Mouse (Mus musculus) layer of hippocampus, postnatal 25 days (tissue): Measurements from ENCODE around the gene Ier3. TPM values are rescaled to one million over a fixed set of nuclear protein-coding genes. Genes with fewer than 3 reads are reported as not detected.

Experiments
- DNase-seq, 2 experiments: peaks; one replicate each; pipeline ENCODE4 v3.0.0; 2022; ENCODE audit warnings: mixed read lengths in 2 of 2, low spot score in 1 of 2; ENCODE audit errors: extremely low spot score in 1 of 2
- total RNA-seq, 2 experiments: library from RNA; stranded (reverse); gene quantifications; 2 replicates each; pipeline ENCODE4 v1.2.3; 2021

Gene Ier3
- total RNA-seq, 2 experiments from 2014 or later, result 3.2 to 5.1 TPM

GRCm38 (mm10) chr17:35809395-35809794 lies 12.1 kb upstream of the Ier3 start:
- DNase-seq, result no peak

- DNase-seq, result no peak
Observed at GRCm38 (mm10) chr17:35810900-35811648, 10.4 kb upstream of the Ier3 start.

DNA sequence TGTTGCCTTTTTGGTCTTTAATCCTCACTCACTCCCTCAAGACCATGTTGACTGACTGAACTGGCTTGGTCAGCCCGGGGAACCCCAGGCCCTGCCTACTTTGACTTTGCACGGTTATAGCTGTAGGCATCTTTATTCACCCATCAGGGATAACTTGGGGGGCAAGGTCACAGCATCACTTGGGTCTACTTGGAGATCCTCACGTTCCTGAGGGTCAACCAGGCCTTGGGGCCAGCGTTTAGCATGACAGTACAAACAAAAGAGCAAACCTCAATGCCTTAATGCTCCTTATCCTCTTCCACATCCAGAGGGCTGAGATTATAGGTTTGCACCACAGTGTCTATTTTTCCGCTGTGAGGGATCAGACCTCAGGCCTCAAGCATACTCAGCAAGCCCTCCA lies 9.2 kb upstream of the Ier3 start:
- no peak for DNase-seq

GRCm38 (mm10) chr17:35812736-35813135 lies 8.7 kb upstream of the Ier3 start:
- DNase-seq, result no peak

GRCm38 (mm10) chr17:35813245-35813647 lies 8.2 kb upstream of the Ier3 start:
- peak in 1 of 2 experiments; percentile 38 for DNase-seq

GRCm38 (mm10) chr17:35813653-35814052 lies 7.8 kb upstream of the Ier3 start:
- DNase-seq, result no peak

DNA sequence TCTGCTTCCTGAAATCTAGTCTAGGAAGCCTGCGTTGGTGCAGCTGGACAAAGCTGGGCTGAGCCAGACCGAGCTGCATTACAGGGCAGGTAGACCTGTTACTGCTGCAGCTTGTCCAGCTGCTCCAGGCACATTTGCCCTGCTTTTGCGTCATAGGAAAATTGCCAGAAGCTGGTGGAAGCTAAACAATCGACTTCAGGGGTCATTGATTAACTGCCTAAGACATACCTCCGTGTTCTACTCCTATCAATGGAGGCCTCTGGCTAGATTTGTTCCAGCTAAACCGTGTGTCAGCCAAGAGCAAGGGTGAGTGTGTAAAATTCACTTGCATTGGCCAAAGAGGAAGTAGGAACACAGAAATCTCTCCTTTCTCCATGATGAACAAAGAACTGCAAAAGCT lies 6.8 kb upstream of the Ier3 start:
- DNase-seq, result no peak

DNA sequence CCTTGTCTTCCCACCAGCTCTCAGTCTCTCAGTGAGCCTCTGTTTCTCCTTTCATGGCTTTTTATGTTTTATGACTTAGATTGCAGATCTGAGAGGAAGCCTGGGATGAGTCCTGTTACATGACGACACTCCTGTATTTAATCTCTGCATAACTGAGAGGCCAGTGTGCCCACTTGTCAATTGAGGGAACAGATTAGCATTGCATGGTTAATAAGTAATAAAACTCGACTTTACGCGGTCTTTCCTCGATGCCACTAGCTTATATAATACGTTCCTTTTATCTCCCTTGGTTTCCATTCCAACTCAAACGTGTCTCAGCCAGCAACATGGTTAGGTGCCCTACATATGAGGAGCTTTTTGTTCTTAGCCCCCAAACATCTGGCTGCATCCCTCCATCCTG lies 5.6 kb upstream of the Ier3 start:
- DNase-seq, result no peak

- no peak for DNase-seq
Observed at GRCm38 (mm10) chr17:35816686-35817085, 4.8 kb upstream of the Ier3 start.

DNA sequence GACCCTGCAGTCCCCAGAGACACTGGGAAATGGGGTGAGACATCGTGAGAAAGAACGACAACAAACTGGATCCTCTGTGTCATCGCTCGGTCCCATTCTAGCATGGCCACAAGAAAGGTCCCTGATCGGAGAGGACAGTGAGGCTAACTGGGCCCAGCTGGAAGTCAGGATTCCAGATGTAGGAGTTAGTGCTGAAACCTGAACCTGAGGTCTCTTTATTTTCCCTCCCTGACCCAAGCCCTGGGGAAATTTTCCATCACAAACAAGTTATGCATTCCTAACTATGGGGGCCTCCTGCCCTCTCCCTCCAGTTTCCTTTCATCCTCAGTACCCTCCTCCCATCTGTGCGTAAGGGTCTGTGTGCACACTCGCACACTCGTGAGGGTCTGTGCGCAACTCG lies 4.3 kb upstream of the Ier3 start:
- no peak for DNase-seq

DNA sequence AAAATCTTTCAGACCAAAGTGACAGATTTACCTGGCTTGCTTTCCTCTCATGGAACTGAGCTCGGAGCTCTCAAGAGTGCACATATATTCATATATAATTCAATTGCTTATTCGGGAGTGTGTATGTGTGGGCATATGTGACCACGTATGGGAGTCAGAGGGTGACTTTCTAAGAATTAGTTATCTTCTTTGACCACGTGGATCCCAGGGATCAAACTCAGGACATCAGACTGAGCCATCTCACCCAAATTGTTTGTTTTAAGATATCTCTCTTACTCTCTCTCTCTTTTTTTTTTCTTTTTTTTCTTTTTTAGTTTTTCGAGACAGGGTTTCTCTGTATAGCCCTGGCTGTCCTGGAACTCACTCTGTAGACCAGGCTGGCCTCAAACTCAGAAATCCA lies 1.4 kb upstream of the Ier3 start:
- no peak for DNase-seq

- DNase-seq, result no peak
Observed at GRCm38 (mm10) chr17:35822564-35822963, 1.1 kb downstream of the Ier3 start.

DNA sequence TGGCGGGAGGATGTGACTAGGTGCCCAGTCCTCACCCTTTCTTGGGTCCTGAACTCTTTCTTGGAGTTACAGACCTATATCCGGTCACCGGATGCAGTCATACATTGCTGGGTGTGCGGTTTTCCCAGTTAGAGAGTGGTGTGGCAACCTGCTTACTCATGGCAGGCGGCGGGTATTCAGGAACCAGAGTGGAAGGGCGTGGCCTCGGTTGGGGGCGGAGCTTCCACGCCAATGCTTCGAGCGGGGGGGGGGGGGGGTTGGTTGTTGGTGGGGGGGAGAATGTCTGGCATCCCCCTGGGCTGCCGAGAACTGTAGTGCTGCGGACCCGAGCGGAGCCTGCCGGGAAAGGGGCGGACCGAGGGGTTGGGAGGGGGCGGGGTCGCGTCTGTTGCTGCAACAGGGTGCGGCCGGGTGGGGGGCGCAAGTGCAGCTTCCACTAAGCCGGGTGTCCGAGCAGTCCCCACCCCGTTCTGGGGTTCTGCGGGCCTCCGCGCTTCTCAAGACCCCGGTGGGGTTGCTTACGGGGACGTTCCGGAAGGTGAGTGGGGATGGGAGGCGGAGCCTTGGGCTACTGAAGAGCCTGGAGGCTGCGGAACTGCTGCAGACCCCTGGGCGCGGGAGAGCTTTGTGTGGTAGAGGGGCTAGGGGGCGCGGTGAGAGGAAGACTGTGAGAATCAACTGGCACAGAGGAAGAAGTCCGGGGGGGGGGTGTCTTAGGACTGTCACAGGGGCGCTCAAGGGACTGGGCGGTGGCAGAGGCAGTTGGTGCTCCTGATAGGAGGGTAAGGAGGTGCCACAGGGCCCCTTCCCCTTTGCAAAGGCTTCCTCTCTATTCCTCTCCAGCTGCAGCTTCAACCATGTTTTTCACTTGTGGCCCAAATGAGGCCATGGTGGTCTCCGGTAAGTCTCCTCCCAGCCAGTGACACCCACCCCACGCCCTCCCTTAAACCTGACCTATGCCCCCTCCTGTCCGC lies 1.8 kb downstream of the Ier3 start, which contains the start of gene Flot1:
Flot1 (plus strand) TSS at position 267 of the 974 bp plus-strand sequence.
- peak; percentile 61 to 70 for DNase-seq

- no peak for DNase-seq
Observed at GRCm38 (mm10) chr17:35824402-35824801, 2.9 kb downstream of the Ier3 start.

- DNase-seq, result no peak
Observed at GRCm38 (mm10) chr17:35825109-35825850, 3.8 kb downstream of the Ier3 start.

- peak; percentile 68 to 77 for DNase-seq
Observed at GRCm38 (mm10) chr17:35829737-35830136, 8.3 kb downstream of the Ier3 start.

- DNase-seq, result no peak
Observed at GRCm38 (mm10) chr17:35832400-35833238, 11.1 kb downstream of the Ier3 start.

DNA sequence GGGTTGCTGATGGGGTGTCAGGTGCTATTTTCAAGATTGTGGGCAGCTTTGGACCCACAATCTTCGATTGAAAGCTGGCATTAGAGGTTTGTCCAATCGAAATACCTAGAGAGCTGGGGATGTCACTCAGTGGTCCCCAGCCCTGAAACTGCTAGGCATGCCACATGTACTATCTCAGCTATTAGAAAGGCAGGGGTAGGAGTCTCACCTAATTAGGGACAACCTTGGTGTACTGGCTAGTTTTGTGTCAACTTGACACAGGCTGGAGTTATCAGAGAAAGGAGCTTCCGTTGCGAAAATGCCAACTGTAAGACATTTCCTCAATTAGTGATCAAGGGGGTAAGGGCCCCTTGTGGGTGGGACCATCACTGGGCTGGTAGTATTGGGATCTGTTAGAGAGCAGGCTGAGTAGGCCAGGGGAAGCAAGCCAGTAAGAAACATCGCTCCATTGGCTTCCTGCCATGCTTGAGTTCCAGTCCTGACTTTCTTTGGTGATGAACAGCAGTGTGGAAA lies 11.8 kb downstream of the Ier3 start:
- DNase-seq, result no peak

- DNase-seq, result no peak
Observed at GRCm38 (mm10) chr17:35833894-35834293, 12.4 kb downstream of the Ier3 start.
